Mouse (Mus musculus): Measurements from ENCODE around the gene Lrrc8c. TPM values are rescaled to one million over a fixed set of nuclear protein-coding genes. Genes with fewer than 3 reads are reported as not detected.

Gene Lrrc8c
- polyA plus RNA-seq, 1 experiment from 2014 or later = 14.9 TPM

DNA sequence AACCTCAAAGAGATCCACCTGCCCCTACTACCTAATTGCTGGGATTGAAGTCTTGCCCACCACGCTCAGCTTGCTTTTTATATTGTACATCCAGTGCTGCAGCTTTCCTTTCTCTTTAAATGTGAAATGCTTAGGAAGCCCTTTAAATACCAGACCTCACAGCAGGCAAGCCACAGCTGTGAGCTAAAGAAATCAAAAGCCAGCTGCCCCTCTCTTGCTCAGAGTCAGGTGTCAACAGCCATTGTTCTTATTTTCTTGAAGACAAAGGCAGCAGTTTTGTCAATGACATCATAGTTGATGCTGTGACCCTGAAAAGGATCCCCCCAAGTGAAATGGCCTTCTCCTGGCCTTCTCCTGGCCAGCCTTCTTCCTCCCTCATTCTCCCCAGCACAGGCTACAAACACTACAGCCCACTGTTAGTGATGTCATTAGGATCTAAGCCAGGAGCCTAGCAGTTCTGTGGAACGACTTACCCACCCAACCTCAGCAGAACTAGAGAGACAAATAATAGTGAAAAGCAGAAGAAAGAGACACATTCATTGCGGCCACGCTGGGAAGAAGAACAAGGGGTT is 20.7 kb upstream of the Lrrc8c start:
- 67% methylated on average over 4 of the region's 4 CpGs for WGBS
- H3K27me3 ChIP-seq (ENCODE audit: control insufficient read depth, insufficient read depth, low read length) = no peaks in the 10 kb centered on the region
- H3K9me3 ChIP-seq (ENCODE audit: control insufficient read depth, low read length) = no peaks in the 10 kb centered on the region
- H3K27ac ChIP-seq (replicated peaks; ENCODE audit: low read depth, low read length) = no peak overlapping the region
- no peaks in the 10 kb centered on the region for H3K36me3 ChIP-seq (ENCODE audit: control insufficient read depth, insufficient read depth, low read length)
- H3K4me2 ChIP-seq (ENCODE audit: low read depth, severe bottlenecking) = no peak overlapping the region
- H3K9ac ChIP-seq (ENCODE audit: low read length) = no peak overlapping the region
- no peak for ATAC-seq (ENCODE audit: insufficient number of reproducible peaks, low FRiP score, low TSS enrichment, low read depth)
- no peak overlapping the region for H3K4me3 ChIP-seq (ENCODE audit: low read depth, low read length)
- no peak for DNase-seq (ENCODE audit: low spot score)
- 0 out of 2 replicates have a peak, but pooled peaks cover 3% of the 10 kb centered on the region for H3K4me1 ChIP-seq (ENCODE audit: control insufficient read depth, insufficient read depth, low read length)

- no peak overlapping the region for H3K4me3 ChIP-seq (ENCODE audit: low read depth, low read length)
- H3K27ac ChIP-seq (replicated peaks; ENCODE audit: low read depth, low read length) = no peak overlapping the region
- ATAC-seq (ENCODE audit: insufficient number of reproducible peaks, low FRiP score, low TSS enrichment, low read depth) = no peak
- no peaks in the 10 kb centered on the region for H3K36me3 ChIP-seq (ENCODE audit: control insufficient read depth, insufficient read depth, low read length)
- no peaks in the 10 kb centered on the region for H3K27me3 ChIP-seq (ENCODE audit: control insufficient read depth, insufficient read depth, low read length)
- 90% methylated on average over 1 of the region's 1 CpGs for WGBS
- H3K9me3 ChIP-seq (ENCODE audit: control insufficient read depth, low read length) = no peaks in the 10 kb centered on the region
- H3K4me2 ChIP-seq (ENCODE audit: low read depth, severe bottlenecking) = no peak overlapping the region
- 0 out of 2 replicates have a peak, but pooled peaks cover 3% of the 10 kb centered on the region for H3K4me1 ChIP-seq (ENCODE audit: control insufficient read depth, insufficient read depth, low read length)
- no peak overlapping the region for H3K9ac ChIP-seq (ENCODE audit: low read length)
- DNase-seq (ENCODE audit: low spot score) = no peak
Observed at GRCm38 (mm10) chr5:105499396-105499795, 19.8 kb upstream of the Lrrc8c start.

DNA sequence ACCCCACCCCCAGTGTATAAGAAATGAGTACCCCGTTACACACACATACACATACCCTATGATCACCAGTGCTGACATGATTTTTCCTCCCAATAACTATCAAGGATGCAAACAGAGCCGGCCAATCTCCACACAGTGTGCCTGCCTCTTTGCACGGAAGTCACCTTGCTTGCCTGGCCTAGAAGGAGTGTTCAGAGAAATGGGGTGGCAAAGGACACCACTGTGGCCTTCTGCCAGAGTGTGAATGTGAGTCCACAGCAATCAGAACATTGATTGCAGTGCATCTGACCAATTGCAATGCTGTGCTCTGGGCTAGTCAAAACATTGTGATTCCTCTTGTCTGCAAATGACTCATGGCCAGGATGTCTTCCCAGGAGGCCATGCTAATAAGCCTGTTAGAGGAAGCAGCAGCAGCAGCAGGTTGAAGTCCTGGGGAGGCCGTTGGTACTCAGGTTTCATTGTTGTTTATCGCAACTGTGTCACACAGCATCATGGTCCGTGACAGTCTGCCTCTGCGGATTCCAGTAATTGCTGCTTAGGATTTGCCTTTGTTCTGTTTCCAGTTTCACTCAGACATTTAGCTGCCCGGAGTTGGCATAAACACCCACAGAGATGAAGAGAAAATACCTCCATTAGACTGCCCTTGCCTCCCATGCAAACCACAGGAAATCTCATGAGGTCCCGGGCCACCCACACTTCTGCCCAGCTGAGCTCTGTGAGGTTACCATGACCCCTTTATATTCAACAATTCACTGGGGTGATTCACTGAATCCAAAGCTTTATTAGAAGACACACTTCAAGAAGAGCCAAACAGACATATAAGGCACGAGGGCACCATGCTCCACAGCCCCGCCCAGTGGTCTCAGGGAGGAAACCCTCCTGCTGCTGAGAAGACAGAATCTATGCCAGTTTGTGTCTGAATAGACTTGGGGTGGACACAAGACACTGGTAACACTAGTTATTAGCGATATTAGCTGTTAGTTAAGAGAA is 18.8 kb upstream of the Lrrc8c start:
- no peaks in the 10 kb centered on the region for H3K36me3 ChIP-seq (ENCODE audit: control insufficient read depth, insufficient read depth, low read length)
- no peak overlapping the region for H3K4me3 ChIP-seq (ENCODE audit: low read depth, low read length)
- WGBS = 40% methylated on average over 12 of the region's 12 CpGs
- H3K4me2 ChIP-seq (ENCODE audit: low read depth, severe bottlenecking) = no peak overlapping the region
- DNase-seq (ENCODE audit: low spot score) = no peak
- no peak for ATAC-seq (ENCODE audit: insufficient number of reproducible peaks, low FRiP score, low TSS enrichment, low read depth)
- H3K4me1 ChIP-seq (ENCODE audit: control insufficient read depth, insufficient read depth, low read length) = 0 out of 2 replicates have a peak, but pooled peaks cover 3% of the 10 kb centered on the region
- no peak overlapping the region for H3K9ac ChIP-seq (ENCODE audit: low read length)
- H3K27ac ChIP-seq (replicated peaks; ENCODE audit: low read depth, low read length) = no peak overlapping the region
- H3K27me3 ChIP-seq (ENCODE audit: control insufficient read depth, insufficient read depth, low read length) = no peaks in the 10 kb centered on the region
- no peaks in the 10 kb centered on the region for H3K9me3 ChIP-seq (ENCODE audit: control insufficient read depth, low read length)

GRCm38 (mm10) chr5:105501136-105501535 is 18.1 kb upstream of the Lrrc8c start:
- H3K9ac ChIP-seq (ENCODE audit: low read length) = no peak overlapping the region
- WGBS = 95% methylated on average over 3 of the region's 3 CpGs
- no peak overlapping the region for H3K4me3 ChIP-seq (ENCODE audit: low read depth, low read length)
- 0 out of 2 replicates have a peak, but pooled peaks cover 3% of the 10 kb centered on the region for H3K4me1 ChIP-seq (ENCODE audit: control insufficient read depth, insufficient read depth, low read length)
- no peaks in the 10 kb centered on the region for H3K27me3 ChIP-seq (ENCODE audit: control insufficient read depth, insufficient read depth, low read length)
- ATAC-seq (ENCODE audit: insufficient number of reproducible peaks, low FRiP score, low TSS enrichment, low read depth) = no peak
- H3K27ac ChIP-seq (replicated peaks; ENCODE audit: low read depth, low read length) = no peak overlapping the region
- no peak for DNase-seq (ENCODE audit: low spot score)
- no peaks in the 10 kb centered on the region for H3K36me3 ChIP-seq (ENCODE audit: control insufficient read depth, insufficient read depth, low read length)
- no peak overlapping the region for H3K4me2 ChIP-seq (ENCODE audit: low read depth, severe bottlenecking)
- no peaks in the 10 kb centered on the region for H3K9me3 ChIP-seq (ENCODE audit: control insufficient read depth, low read length)

GRCm38 (mm10) chr5:105508813-105509212 is 10.4 kb upstream of the Lrrc8c start:
- H3K27ac ChIP-seq (replicated peaks; ENCODE audit: low read depth, low read length) = no peak overlapping the region
- H3K4me1 ChIP-seq (ENCODE audit: control insufficient read depth, insufficient read depth, low read length) = no peaks in the 10 kb centered on the region
- no peak overlapping the region for H3K4me2 ChIP-seq (ENCODE audit: low read depth, severe bottlenecking)
- H3K4me3 ChIP-seq (ENCODE audit: low read depth, low read length) = no peak overlapping the region
- ATAC-seq (ENCODE audit: insufficient number of reproducible peaks, low FRiP score, low TSS enrichment, low read depth) (no peak), DNase-seq (ENCODE audit: low spot score) (no peak)
- 89% methylated on average over 6 of the region's 6 CpGs for WGBS
- H3K9me3 ChIP-seq (ENCODE audit: control insufficient read depth, low read length) = no peaks in the 10 kb centered on the region
- H3K27me3 ChIP-seq (ENCODE audit: control insufficient read depth, insufficient read depth, low read length) = no peaks in the 10 kb centered on the region
- no peak overlapping the region for H3K9ac ChIP-seq (ENCODE audit: low read length)
- no peaks in the 10 kb centered on the region for H3K36me3 ChIP-seq (ENCODE audit: control insufficient read depth, insufficient read depth, low read length)

DNA sequence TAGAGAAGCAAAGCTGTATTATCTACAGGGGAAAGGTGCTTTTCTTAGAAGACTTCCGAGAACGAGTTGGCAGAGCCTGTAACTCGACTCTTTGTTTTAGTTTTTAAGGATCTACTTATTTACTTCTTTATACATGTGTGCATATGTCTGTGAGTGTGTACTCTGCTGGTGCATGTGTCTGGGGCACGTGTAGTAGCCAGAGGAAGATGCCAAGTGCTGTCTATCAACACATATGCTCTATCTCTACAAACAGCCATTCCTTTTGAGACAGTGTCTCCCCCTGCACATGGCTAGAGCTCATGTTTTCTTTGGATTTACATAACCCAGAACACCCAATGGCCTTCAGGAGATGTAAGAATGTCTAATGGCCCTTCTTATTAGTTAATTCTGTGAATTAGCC is 6.9 kb upstream of the Lrrc8c start:
- no peak for ATAC-seq (ENCODE audit: insufficient number of reproducible peaks, low FRiP score, low TSS enrichment, low read depth)
- Histone ChIP-seq H3K4me2 (ENCODE audit: low read depth, severe bottlenecking) (no peak overlapping the region), H3K4me1 (ENCODE audit: control insufficient read depth, insufficient read depth, low read length) (peaks cover 10% of the 10 kb centered on the region), H3K9me3 (ENCODE audit: control insufficient read depth, low read length) (no peaks in the 10 kb centered on the region), H3K4me3 (ENCODE audit: low read depth, low read length) (no peak overlapping the region), H3K27me3 (ENCODE audit: control insufficient read depth, insufficient read depth, low read length) (no peaks in the 10 kb centered on the region), H3K9ac (ENCODE audit: low read length) (no peak overlapping the region), H3K27ac (replicated peaks; ENCODE audit: low read depth, low read length) (no peak overlapping the region), H3K36me3 (ENCODE audit: control insufficient read depth, insufficient read depth, low read length) (no peaks in the 10 kb centered on the region)
- no peak for DNase-seq (ENCODE audit: low spot score)
- 66% methylated on average over 4 of the region's 4 CpGs for WGBS

- ATAC-seq (ENCODE audit: insufficient number of reproducible peaks, low FRiP score, low TSS enrichment, low read depth) (no peak), DNase-seq (ENCODE audit: low spot score) (no peak)
- WGBS = 58% methylated on average over 6 of the region's 6 CpGs
- Histone ChIP-seq H3K9me3 (ENCODE audit: control insufficient read depth, low read length) (no peaks in the 10 kb centered on the region), H3K36me3 (ENCODE audit: control insufficient read depth, insufficient read depth, low read length) (no peaks in the 10 kb centered on the region), H3K27me3 (ENCODE audit: control insufficient read depth, insufficient read depth, low read length) (no peaks in the 10 kb centered on the region), H3K4me3 (ENCODE audit: low read depth, low read length) (no peak overlapping the region), H3K4me1 (ENCODE audit: control insufficient read depth, insufficient read depth, low read length) (peaks cover 10% of the 10 kb centered on the region), H3K27ac (replicated peaks; ENCODE audit: low read depth, low read length) (no peak overlapping the region), H3K4me2 (ENCODE audit: low read depth, severe bottlenecking) (no peak overlapping the region), H3K9ac (ENCODE audit: low read length) (no peak overlapping the region)
Observed at GRCm38 (mm10) chr5:105515532-105515931, 3.7 kb upstream of the Lrrc8c start.

GRCm38 (mm10) chr5:105516290-105516689 is 2.9 kb upstream of the Lrrc8c start:
- H3K36me3 ChIP-seq (ENCODE audit: control insufficient read depth, insufficient read depth, low read length) = no peaks in the 10 kb centered on the region
- H3K27ac ChIP-seq (replicated peaks; ENCODE audit: low read depth, low read length) = no peak overlapping the region
- H3K4me2 ChIP-seq (ENCODE audit: low read depth, severe bottlenecking) = no peak overlapping the region
- H3K4me3 ChIP-seq (ENCODE audit: low read depth, low read length) = no peak overlapping the region
- ATAC-seq (ENCODE audit: insufficient number of reproducible peaks, low FRiP score, low TSS enrichment, low read depth) (no peak), DNase-seq (ENCODE audit: low spot score) (no peak)
- no peaks in the 10 kb centered on the region for H3K27me3 ChIP-seq (ENCODE audit: control insufficient read depth, insufficient read depth, low read length)
- 31% methylated on average over 3 of the region's 3 CpGs for whole genome bisulfite sequencing
- no peak overlapping the region for H3K9ac ChIP-seq (ENCODE audit: low read length)
- H3K4me1 ChIP-seq (ENCODE audit: control insufficient read depth, insufficient read depth, low read length) = peaks cover 10% of the 10 kb centered on the region
- H3K9me3 ChIP-seq (ENCODE audit: control insufficient read depth, low read length) = no peaks in the 10 kb centered on the region
